In the genomic region with DNA sequence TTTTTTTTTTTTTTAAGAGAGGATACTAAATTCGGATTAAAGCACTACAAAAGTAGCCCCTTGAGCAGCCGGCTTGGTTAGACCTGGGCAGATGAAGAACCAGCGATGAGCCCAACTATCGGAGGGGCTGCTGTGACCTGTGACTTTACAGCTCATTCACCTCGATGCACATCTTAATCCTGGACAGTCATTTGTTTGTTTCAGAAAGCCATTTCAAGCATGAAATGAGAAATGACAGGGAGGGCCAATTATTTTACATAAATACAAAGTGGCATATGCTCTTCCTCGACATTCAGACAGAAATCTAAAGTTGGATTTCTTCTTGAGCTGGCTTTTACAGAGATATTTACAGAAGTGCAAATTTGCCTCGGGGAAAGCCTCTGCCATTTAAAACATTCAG, we compare ENCODE assay signal across 29 mouse cellular contexts. TPM values are rescaled to one million over a fixed set of nuclear protein-coding genes. Genes with fewer than 3 reads are reported as not detected.
DNase-seq lines count a peak whose midpoint lies in the region; ATAC-seq lines count a peak whose summit lies in the region.
"Had no signal": no experiment of that assay in that cellular context is flagged by ENCODE, and none has a peak within 500 bp of the region (broad histone marks: within the 10 kb centered on the region; RNA-seq: fewer than 3 reads in every experiment).

No protein-coding gene starts in this region.

- 33% methylated on average over 7 of the region's 7 CpGs for WGBS in forebrain, embryonic 15.5 days
- WGBS in forebrain, embryonic 10.5 days = 55% methylated on average over 7 of the region's 7 CpGs
- 25% methylated on average over 7 of the region's 7 CpGs for WGBS in midbrain, embryonic 13.5 days
- WGBS in midbrain, embryonic 10.5 days = 47% methylated on average over 7 of the region's 7 CpGs
- 32% methylated on average over 7 of the region's 7 CpGs for WGBS in forebrain, embryonic 16.5 days

- no peak for ATAC-seq in forebrain, embryonic 15.5 days (replicated peaks)
- no peak for ATAC-seq in midbrain, embryonic 13.5 days
- ATAC-seq in forebrain, embryonic 16.5 days = no peak
- ATAC-seq: inflammation-experienced regulatory T-cells, adult 6 months; lung, postnatal 0 days had no signal

- peaks cover 8% of the 10 kb centered on the region; the same call in 1 of the 2 replicates for H3K27me3 ChIP-seq in forebrain, embryonic 15.5 days
- H3K27me3 ChIP-seq in forebrain, embryonic 10.5 days (ENCODE audit: poor library complexity, severe bottlenecking) = peaks cover 38% of the 10 kb centered on the region
- peaks cover 31% of the 10 kb centered on the region for H3K27me3 ChIP-seq in midbrain, embryonic 13.5 days
- peaks cover 40% of the 10 kb centered on the region for H3K27me3 ChIP-seq in midbrain, embryonic 10.5 days (ENCODE audit: low read depth, poor library complexity, severe bottlenecking)
- peaks cover 6% of the 10 kb centered on the region for H3K27me3 ChIP-seq in forebrain, embryonic 16.5 days (replicated peaks; ENCODE audit: control insufficient read depth, insufficient read depth, low read length)

- H3K9me3 ChIP-seq in forebrain, embryonic 15.5 days = no peaks in the 10 kb centered on the region
- H3K9me3 ChIP-seq in forebrain, embryonic 10.5 days = no peaks in the 10 kb centered on the region
- no peaks in the 10 kb centered on the region for H3K9me3 ChIP-seq in midbrain, embryonic 13.5 days
- no peaks in the 10 kb centered on the region for H3K9me3 ChIP-seq in midbrain, embryonic 10.5 days (replicated peaks)
- H3K9me3 ChIP-seq in forebrain, embryonic 16.5 days (ENCODE audit: control insufficient read depth, low read length) = no peaks in the 10 kb centered on the region
- H3K9me3 ChIP-seq: embryonic facial prominence, embryonic 13.5 days; hindbrain, embryonic 12.5 days; limb, embryonic 10.5 days; limb, embryonic 15.5 days; liver, embryonic 13.5 days; megakaryocyte, embryonic 14.5 days had no signal

- peak overlapping the region; percentile 14; the same call in 1 of the 2 replicates for H3K4me2 ChIP-seq in forebrain, embryonic 15.5 days (replicated peaks)
- H3K4me2 ChIP-seq in midbrain, embryonic 13.5 days (replicated peaks) = peak overlapping the region; percentile 2; the same call in 1 of the 2 replicates
- peak overlapping the region; percentile 28 for H3K4me2 ChIP-seq in forebrain, embryonic 16.5 days (ENCODE audit: low read length)
- H3K4me2 ChIP-seq: embryonic facial prominence, embryonic 13.5 days; hindbrain, embryonic 12.5 days; limb, embryonic 15.5 days; liver, embryonic 13.5 days had no signal

- DNase-seq in forebrain, embryonic 10.5 days (ENCODE audit: extremely low spot score, low spot score) = no peak
- no peak for DNase-seq in midbrain, embryonic 10.5 days (ENCODE audit: low spot score)
- no peak for DNase-seq in yolk sac, embryonic 10.5 days (ENCODE audit: low spot score)
- DNase-seq in adrenal gland, postnatal 36 days = no peak
- DNase-seq: adrenal gland, postnatal 14 days; cerebellum, adult 11-12 months; cerebellum, adult 9-11 months; gastrocnemius, postnatal 10 days; heart, postnatal 14 days; kidney, adult 11 months; kidney, postnatal 25 days; liver, embryonic 13.5 days; lung, adult 18-20 months; lung, postnatal 4 days; right cerebral cortex, postnatal 25 days; thymus, postnatal 14 days had no signal

- H3K4me1 ChIP-seq in forebrain, embryonic 15.5 days = peaks cover 11% of the 10 kb centered on the region
- peaks cover 22% of the 10 kb centered on the region for H3K4me1 ChIP-seq in forebrain, embryonic 10.5 days
- H3K4me1 ChIP-seq in midbrain, embryonic 13.5 days (replicated peaks) = peaks cover 29% of the 10 kb centered on the region
- H3K4me1 ChIP-seq in midbrain, embryonic 10.5 days = peaks cover 35% of the 10 kb centered on the region
- H3K4me1 ChIP-seq in forebrain, embryonic 16.5 days (replicated peaks; ENCODE audit: control insufficient read depth, insufficient read depth, low read length) = peaks cover 12% of the 10 kb centered on the region

- H3K4me3 ChIP-seq in forebrain, embryonic 15.5 days = peak overlapping the region; percentile 13
- H3K4me3 ChIP-seq in forebrain, embryonic 10.5 days = no peak overlapping the region
- H3K4me3 ChIP-seq in midbrain, embryonic 13.5 days (replicated peaks) = no peak overlapping the region
- H3K4me3 ChIP-seq in midbrain, embryonic 10.5 days = no peak overlapping the region
- H3K4me3 ChIP-seq in forebrain, embryonic 16.5 days (replicated peaks; ENCODE audit: low read length) = peak overlapping the region; percentile 27
- H3K4me3 ChIP-seq: embryonic facial prominence, embryonic 13.5 days; hindbrain, embryonic 12.5 days; limb, embryonic 10.5 days; limb, embryonic 15.5 days; liver, embryonic 13.5 days; megakaryocyte, embryonic 14.5 days had no signal

- no peaks in the 10 kb centered on the region for H3K36me3 ChIP-seq in forebrain, embryonic 15.5 days
- no peaks in the 10 kb centered on the region for H3K36me3 ChIP-seq in forebrain, embryonic 10.5 days (replicated peaks)
- no peaks in the 10 kb centered on the region for H3K36me3 ChIP-seq in midbrain, embryonic 13.5 days
- H3K36me3 ChIP-seq in midbrain, embryonic 10.5 days = no peaks in the 10 kb centered on the region
- no peaks in the 10 kb centered on the region for H3K36me3 ChIP-seq in forebrain, embryonic 16.5 days (ENCODE audit: control insufficient read depth, insufficient read depth)
- H3K36me3 ChIP-seq: embryonic facial prominence, embryonic 13.5 days; hindbrain, embryonic 12.5 days; limb, embryonic 10.5 days; limb, embryonic 15.5 days; liver, embryonic 13.5 days had no signal

- H3K27ac ChIP-seq in forebrain, embryonic 15.5 days (replicated peaks) = no peak overlapping the region
- no peak overlapping the region for H3K27ac ChIP-seq in forebrain, embryonic 10.5 days
- H3K27ac ChIP-seq in midbrain, embryonic 13.5 days = no peak overlapping the region
- H3K27ac ChIP-seq in midbrain, embryonic 10.5 days (replicated peaks) = no peak overlapping the region
- no peak overlapping the region for H3K27ac ChIP-seq in forebrain, embryonic 16.5 days (ENCODE audit: low read length)
- H3K27ac ChIP-seq: embryonic facial prominence, embryonic 13.5 days; hindbrain, embryonic 12.5 days; limb, embryonic 10.5 days; limb, embryonic 15.5 days; liver, embryonic 13.5 days had no signal

- H3K9ac ChIP-seq in forebrain, embryonic 15.5 days (replicated peaks) = no peak overlapping the region
- H3K9ac ChIP-seq in midbrain, embryonic 13.5 days (replicated peaks) = no peak overlapping the region
- H3K9ac ChIP-seq in forebrain, embryonic 16.5 days (replicated peaks; ENCODE audit: low read depth, low read length) = no peak overlapping the region
- H3K9ac ChIP-seq: embryonic facial prominence, embryonic 13.5 days; hindbrain, embryonic 12.5 days; limb, embryonic 15.5 days; liver, embryonic 13.5 days had no signal

RNA-seq across cellular contexts. Expression of a gene that starts 3.9 kb away (rescaled TPM):
- 10.1 and 12.3 TPM in 2 replicates for polyA plus RNA-seq in forebrain, embryonic 15.5 days (2015; fragmentation: Nextera tagmentation; extraction: Ambion mirVana)
- not detected in 2 replicates for polyA plus RNA-seq in forebrain, embryonic 10.5 days (2016; fragmentation: Nextera tagmentation; extraction: Ambion mirVana)
- polyA plus RNA-seq in midbrain, embryonic 13.5 days (2015; fragmentation: Nextera tagmentation; extraction: Ambion mirVana) = 1.2 and 2.0 TPM in 2 replicates
- 0.26 and 0.52 TPM in 2 replicates for polyA plus RNA-seq in midbrain, embryonic 10.5 days (2016; fragmentation: Nextera tagmentation; extraction: Ambion mirVana)
- 15.0 and 16.8 TPM in 2 replicates for polyA plus RNA-seq in forebrain, embryonic 16.5 days (2015; fragmentation: Nextera tagmentation; extraction: Ambion mirVana)
- total RNA-seq in adrenal gland, postnatal 36 days (2021) = under 1 TPM in 1 of 2 experiments, not detected in 1; 0.30 TPM
- total RNA-seq: MEL; monocyte, adult 5-6 weeks had no signal
- polyA plus RNA-seq: heart, embryonic 14.5 days; limb, embryonic 10.5 days; liver, embryonic 13.5 days had no signal

RNA-seq across cellular contexts. Expression of a gene that starts 20.0 kb away (rescaled TPM):
- 80.1 and 81.9 TPM in 2 replicates for polyA plus RNA-seq in forebrain, embryonic 15.5 days (2015; fragmentation: Nextera tagmentation; extraction: Ambion mirVana)
- polyA plus RNA-seq in forebrain, embryonic 10.5 days (2016; fragmentation: Nextera tagmentation; extraction: Ambion mirVana) = 96.2 and 98.2 TPM in 2 replicates
- polyA plus RNA-seq in midbrain, embryonic 13.5 days (2015; fragmentation: Nextera tagmentation; extraction: Ambion mirVana) = 82.2 and 86.3 TPM in 2 replicates
- 83.2 and 86.2 TPM in 2 replicates for polyA plus RNA-seq in midbrain, embryonic 10.5 days (2016; fragmentation: Nextera tagmentation; extraction: Ambion mirVana)
- 77.9 and 86.6 TPM in 2 replicates for polyA plus RNA-seq in forebrain, embryonic 16.5 days (2015; fragmentation: Nextera tagmentation; extraction: Ambion mirVana)
- 10 to 100 TPM; 58.4 to 71.8 TPM for total RNA-seq in adrenal gland, postnatal 36 days (2021)

Comparison
In these comparisons a context has a peak if more than half of its experiments do, and no peak if none do; other contexts are left out.
1. H3K4me3 ChIP-seq: peak in forebrain, embryonic 15.5 days (single experiment) and forebrain, embryonic 16.5 days (single experiment); none in forebrain, embryonic 10.5 days (single experiment), midbrain, embryonic 13.5 days (single experiment) and midbrain, embryonic 10.5 days (single experiment).
2. Peak in every context shown above with its lines, with median percentiles within 50 percentile points of each other: H3K4me2 ChIP-seq.